Mouse (Mus musculus): Measurements from ENCODE around the gene Cmtm7. TPM values are rescaled to one million over a fixed set of nuclear protein-coding genes. Genes with fewer than 3 reads are reported as not detected.

Gene Cmtm7
- polyA plus RNA-seq, 1 experiment from 2014 or later: 104 TPM

GRCm38 (mm10) chr9:114778047-114778390 is 3.6 kb downstream of the Cmtm7 start:
- Histone ChIP-seq H3K9me3 (replicated peaks) (no peaks in the 10 kb centered on the region), H3K4me2 (no peak overlapping the region), H3K9ac (no peak overlapping the region), H3K4me1 (replicated peaks) (peaks cover 35% of the 10 kb centered on the region), H3K4me3 (no peak overlapping the region), H3K27ac (ENCODE audit: poor library complexity, severe bottlenecking) (no peak overlapping the region), H3K36me3 (no peaks in the 10 kb centered on the region), H3K27me3 (replicated peaks) (no peaks in the 10 kb centered on the region)
- ATAC-seq (ENCODE audit: insufficient number of reproducible peaks, low FRiP score): no peak
- whole genome bisulfite sequencing: 69% methylated on average over 7 of the region's 7 CpGs

- H3K9me3 ChIP-seq (replicated peaks): 0 out of 2 replicates have a peak, but pooled peaks cover under 1% of the 10 kb centered on the region
- H3K27ac ChIP-seq (ENCODE audit: poor library complexity, severe bottlenecking): no peak overlapping the region
- no peak overlapping the region for H3K9ac ChIP-seq
- no peak overlapping the region for H3K4me2 ChIP-seq
- no peak overlapping the region for H3K4me3 ChIP-seq
- H3K27me3 ChIP-seq (replicated peaks): no peaks in the 10 kb centered on the region
- ATAC-seq (ENCODE audit: insufficient number of reproducible peaks, low FRiP score): no peak
- WGBS: 70% methylated on average over 6 of the region's 6 CpGs
- H3K36me3 ChIP-seq: peaks cover 4% of the 10 kb centered on the region
- H3K4me1 ChIP-seq (replicated peaks): peaks cover 35% of the 10 kb centered on the region
Observed at GRCm38 (mm10) chr9:114777178-114778046, 4.2 kb downstream of the Cmtm7 start.

- Histone ChIP-seq H3K27me3 (replicated peaks) (no peaks in the 10 kb centered on the region), H3K4me2 (no peak overlapping the region), H3K27ac (ENCODE audit: poor library complexity, severe bottlenecking) (no peak overlapping the region), H3K9me3 (replicated peaks) (0 out of 2 replicates have a peak, but pooled peaks cover 5% of the 10 kb centered on the region), H3K9ac (no peak overlapping the region), H3K4me1 (replicated peaks) (peaks cover 35% of the 10 kb centered on the region), H3K4me3 (no peak overlapping the region), H3K36me3 (peaks cover 11% of the 10 kb centered on the region)
- WGBS: 85% methylated on average over 3 of the region's 3 CpGs
- ATAC-seq (ENCODE audit: insufficient number of reproducible peaks, low FRiP score): no peak
Observed at GRCm38 (mm10) chr9:114776361-114776760, 5.3 kb downstream of the Cmtm7 start.

GRCm38 (mm10) chr9:114775272-114775671 is 6.4 kb downstream of the Cmtm7 start:
- H3K4me2 ChIP-seq: no peak overlapping the region
- H3K36me3 ChIP-seq: peaks cover 19% of the 10 kb centered on the region
- 53% methylated on average over 4 of the region's 4 CpGs for WGBS
- H3K9ac ChIP-seq: no peak overlapping the region
- peaks cover 31% of the 10 kb centered on the region for H3K4me1 ChIP-seq (replicated peaks)
- H3K27me3 ChIP-seq (replicated peaks): no peaks in the 10 kb centered on the region
- no peak for ATAC-seq (ENCODE audit: insufficient number of reproducible peaks, low FRiP score)
- peak overlapping the region; percentile 35; the same call in 1 of the 2 replicates for H3K27ac ChIP-seq (ENCODE audit: poor library complexity, severe bottlenecking)
- H3K9me3 ChIP-seq (replicated peaks): 0 out of 2 replicates have a peak, but pooled peaks cover 5% of the 10 kb centered on the region
- no peak overlapping the region for H3K4me3 ChIP-seq

GRCm38 (mm10) chr9:114774629-114775028 is 7.0 kb downstream of the Cmtm7 start:
- no peak overlapping the region for H3K9ac ChIP-seq
- no peak overlapping the region for H3K4me3 ChIP-seq
- H3K36me3 ChIP-seq: peaks cover 26% of the 10 kb centered on the region
- no peaks in the 10 kb centered on the region for H3K27me3 ChIP-seq (replicated peaks)
- WGBS: 65% methylated on average over 6 of the region's 6 CpGs
- H3K9me3 ChIP-seq (replicated peaks): 0 out of 2 replicates have a peak, but pooled peaks cover 5% of the 10 kb centered on the region
- H3K27ac ChIP-seq (ENCODE audit: poor library complexity, severe bottlenecking): no peak overlapping the region
- ATAC-seq (ENCODE audit: insufficient number of reproducible peaks, low FRiP score): no peak
- H3K4me2 ChIP-seq: no peak overlapping the region
- H3K4me1 ChIP-seq (replicated peaks): peaks cover 25% of the 10 kb centered on the region

- H3K4me3 ChIP-seq: no peak overlapping the region
- no peak overlapping the region for H3K27ac ChIP-seq (ENCODE audit: poor library complexity, severe bottlenecking)
- H3K27me3 ChIP-seq (replicated peaks): no peaks in the 10 kb centered on the region
- H3K4me1 ChIP-seq (replicated peaks): peaks cover 35% of the 10 kb centered on the region
- H3K9ac ChIP-seq: no peak overlapping the region
- H3K36me3 ChIP-seq: peaks cover 30% of the 10 kb centered on the region
- no peak for ATAC-seq (ENCODE audit: insufficient number of reproducible peaks, low FRiP score)
- WGBS: 77% methylated on average over 7 of the region's 7 CpGs
- no peak overlapping the region for H3K4me2 ChIP-seq
- H3K9me3 ChIP-seq (replicated peaks): 0 out of 2 replicates have a peak, but pooled peaks cover 5% of the 10 kb centered on the region
Observed at GRCm38 (mm10) chr9:114771565-114771964, 10.1 kb downstream of the Cmtm7 start.

GRCm38 (mm10) chr9:114770224-114770623 is 11.4 kb downstream of the Cmtm7 start:
- Histone ChIP-seq H3K9me3 (replicated peaks) (0 out of 2 replicates have a peak, but pooled peaks cover 5% of the 10 kb centered on the region), H3K36me3 (peaks cover 38% of the 10 kb centered on the region), H3K4me2 (no peak overlapping the region), H3K27ac (ENCODE audit: poor library complexity, severe bottlenecking) (no peak overlapping the region), H3K27me3 (replicated peaks) (no peaks in the 10 kb centered on the region), H3K4me3 (no peak overlapping the region), H3K4me1 (replicated peaks) (peaks cover 22% of the 10 kb centered on the region), H3K9ac (no peak overlapping the region)
- WGBS: 87% methylated on average over 4 of the region's 4 CpGs
- ATAC-seq (ENCODE audit: insufficient number of reproducible peaks, low FRiP score): no peak

GRCm38 (mm10) chr9:114768066-114768465 is 13.6 kb downstream of the Cmtm7 start:
- Histone ChIP-seq H3K9me3 (replicated peaks) (0 out of 2 replicates have a peak, but pooled peaks cover 5% of the 10 kb centered on the region), H3K27me3 (replicated peaks) (no peaks in the 10 kb centered on the region), H3K4me3 (no peak overlapping the region), H3K36me3 (peaks cover 41% of the 10 kb centered on the region), H3K9ac (0 out of 2 replicates have a peak overlapping the region, but pooled peaks have one; percentile 35), H3K27ac (ENCODE audit: poor library complexity, severe bottlenecking) (peak overlapping the region; percentile 41), H3K4me2 (no peak overlapping the region), H3K4me1 (replicated peaks) (peaks cover 16% of the 10 kb centered on the region)
- WGBS: 38% methylated on average over 10 of the region's 10 CpGs
- ATAC-seq (ENCODE audit: insufficient number of reproducible peaks, low FRiP score): no peak

GRCm38 (mm10) chr9:114767507-114767906 is 14.1 kb downstream of the Cmtm7 start:
- Histone ChIP-seq H3K27me3 (replicated peaks) (no peaks in the 10 kb centered on the region), H3K4me3 (no peak overlapping the region), H3K9ac (0 out of 2 replicates have a peak overlapping the region, but pooled peaks have one; percentile 35), H3K4me1 (replicated peaks) (peaks cover 16% of the 10 kb centered on the region), H3K36me3 (peaks cover 43% of the 10 kb centered on the region), H3K27ac (ENCODE audit: poor library complexity, severe bottlenecking) (peak overlapping the region; percentile 41), H3K4me2 (no peak overlapping the region), H3K9me3 (replicated peaks) (0 out of 2 replicates have a peak, but pooled peaks cover 5% of the 10 kb centered on the region)
- no peak for ATAC-seq (ENCODE audit: insufficient number of reproducible peaks, low FRiP score)
- WGBS: 80% methylated on average over 2 of the region's 2 CpGs

- 76% methylated on average over 13 of the region's 13 CpGs for WGBS
- peak overlapping the region; percentile 26; the same call in 1 of the 2 replicates for H3K9ac ChIP-seq
- peaks cover 16% of the 10 kb centered on the region for H3K4me1 ChIP-seq (replicated peaks)
- ATAC-seq (ENCODE audit: insufficient number of reproducible peaks, low FRiP score): no peak
- no peak overlapping the region for H3K4me2 ChIP-seq
- H3K4me3 ChIP-seq: no peak overlapping the region
- H3K27ac ChIP-seq (ENCODE audit: poor library complexity, severe bottlenecking): no peak overlapping the region
- H3K27me3 ChIP-seq (replicated peaks): no peaks in the 10 kb centered on the region
- H3K9me3 ChIP-seq (replicated peaks): 0 out of 2 replicates have a peak, but pooled peaks cover 1% of the 10 kb centered on the region
- H3K36me3 ChIP-seq: peaks cover 42% of the 10 kb centered on the region
Observed at GRCm38 (mm10) chr9:114767030-114767429, 14.6 kb downstream of the Cmtm7 start.

GRCm38 (mm10) chr9:114763341-114763740 is 18.3 kb downstream of the Cmtm7 start:
- H3K9ac ChIP-seq: no peak overlapping the region
- peaks cover 16% of the 10 kb centered on the region for H3K4me1 ChIP-seq (replicated peaks)
- H3K27me3 ChIP-seq (replicated peaks): no peaks in the 10 kb centered on the region
- H3K27ac ChIP-seq (ENCODE audit: poor library complexity, severe bottlenecking): no peak overlapping the region
- H3K36me3 ChIP-seq: peaks cover 57% of the 10 kb centered on the region
- WGBS: 64% methylated on average over 13 of the region's 13 CpGs
- no peak overlapping the region for H3K4me2 ChIP-seq
- H3K4me3 ChIP-seq: no peak overlapping the region
- no peaks in the 10 kb centered on the region for H3K9me3 ChIP-seq (replicated peaks)
- ATAC-seq (ENCODE audit: insufficient number of reproducible peaks, low FRiP score): no peak

Measured in heart, embryonic 12.5 days (tissue).